Comparison of ENCODE assay signal across 8 mouse cellular contexts in genomic region chr2:117342090-117342546, GRCm38 (mm10). TPM values are rescaled to one million over a fixed set of nuclear protein-coding genes. Genes with fewer than 3 reads are reported as not detected.
DNase-seq lines count a peak whose midpoint lies in the region; ATAC-seq and TF ChIP-seq lines count a peak whose summit lies in the region.

No protein-coding gene starts in this region.

- peak; percentile 7 for DNase-seq in c-Kit-positive CD71-positive TER-119-negative erythroid progenitor cells, embryonic 14.5 days (ENCODE audit: low read depth)
- peak; percentile 52 to 71 for DNase-seq in frontal cortex, postnatal 14 days (ENCODE audit: low spot score in 2 of 2)
- peak; percentile 63 to 79 for DNase-seq in left cerebral cortex, postnatal 10 days (ENCODE audit: extremely low spot score in 1 of 2, low spot score in 2 of 2)
- DNase-seq in right cerebral cortex, adult 2 months (ENCODE audit: low spot score in 2 of 2), result peak; percentile 80 to 87
- DNase-seq in urinary bladder, adult 2 months (ENCODE audit: low spot score), result peak; percentile 52

- no peaks in the 10 kb centered on the region for H3K27me3 ChIP-seq in ES-Bruce4 (ENCODE audit: control insufficient read depth, insufficient read depth, low read length, poor library complexity, severe bottlenecking)
- peaks cover 2% of the 10 kb centered on the region for H3K27me3 ChIP-seq in hindbrain, embryonic 16.5 days (replicated peaks; ENCODE audit: control insufficient read depth, insufficient read depth, low read length)

- ATAC-seq in hindbrain, embryonic 16.5 days, result peak; percentile 68
- ATAC-seq in megakaryocyte, adult 5-6 weeks (ENCODE audit: poor library complexity, severe bottlenecking), result peak; percentile 78

- no peaks in the 10 kb centered on the region for H3K9me3 ChIP-seq in ES-Bruce4 (replicated peaks; ENCODE audit: control insufficient read depth, insufficient read depth, low read length, poor library complexity, severe bottlenecking)
- no peaks in the 10 kb centered on the region for H3K9me3 ChIP-seq in hindbrain, embryonic 16.5 days (ENCODE audit: control insufficient read depth, low read length)

- no peak for TF ChIP-seq EP300 in ES-Bruce4 (IDR thresholded peaks at IDR 0.05; ENCODE audit: insufficient read depth, low read depth, low read length)

- H3K4me3 ChIP-seq in ES-Bruce4 (ENCODE audit: low read depth, low read length), result peak overlapping the region; percentile 86
- H3K4me3 ChIP-seq in hindbrain, embryonic 16.5 days (ENCODE audit: low read length), result peak overlapping the region; percentile 63

- H3K4me1 ChIP-seq in ES-Bruce4 (ENCODE audit: control insufficient read depth, insufficient read depth, low read length), result no peaks in the 10 kb centered on the region
- H3K4me1 ChIP-seq in hindbrain, embryonic 16.5 days (ENCODE audit: control insufficient read depth, insufficient read depth, low read depth, low read length), result peaks cover 10% of the 10 kb centered on the region

- TF ChIP-seq POLR2A in ES-Bruce4 (IDR thresholded peaks at IDR 0.05; ENCODE audit: insufficient read depth, low read length), result no peak

- peak overlapping the region; percentile 58 for H3K9ac ChIP-seq in ES-Bruce4 (ENCODE audit: low read depth, poor library complexity, severe bottlenecking)
- H3K9ac ChIP-seq in hindbrain, embryonic 16.5 days (ENCODE audit: low read depth, low read length), result peak overlapping the region; percentile 64

- intact Hi-C loops in left cerebral cortex, postnatal 10 days (cut with DNase I), result loop anchor here (2.0 to 5.0 kb wide), 3 partner anchors 43 to 90 kb away; no protein-coding TSS in a partner anchor

- TF ChIP-seq CTCF in ES-Bruce4 (IDR thresholded peaks at IDR 0.05; ENCODE audit: low read depth, low read length), result peak; percentile 76

- 1% methylated on average over 19 of the region's 19 CpGs for WGBS in hindbrain, embryonic 16.5 days

- H3K27ac ChIP-seq in ES-Bruce4 (ENCODE audit: insufficient read depth, low read length), result no peak overlapping the region
- H3K27ac ChIP-seq in hindbrain, embryonic 16.5 days (ENCODE audit: low read depth, low read length), result no peak overlapping the region

- H3K36me3 ChIP-seq in ES-Bruce4 (ENCODE audit: control insufficient read depth, insufficient read depth, low read length, poor library complexity, severe bottlenecking), result no peaks in the 10 kb centered on the region
- no peaks in the 10 kb centered on the region for H3K36me3 ChIP-seq in hindbrain, embryonic 16.5 days (ENCODE audit: control insufficient read depth, insufficient read depth, low read length)

- H3K4me2 ChIP-seq in hindbrain, embryonic 16.5 days (ENCODE audit: low read length), result peak overlapping the region; percentile 99

RNA-seq across cellular contexts. Expression of gene Rasgrp1, which starts 0.7 kb away (rescaled TPM):
- 1.4 and 2.6 TPM in 2 replicates for polyA plus RNA-seq in ES-Bruce4 (2011; ENCODE audit: insufficient read depth, insufficient read length, low read depth, missing spikeins)
- polyA plus RNA-seq in hindbrain, embryonic 16.5 days (2015; fragmentation: Nextera tagmentation; extraction: Ambion mirVana), result 2.5 TPM in 2 replicates
- total RNA-seq in left cerebral cortex, postnatal 10 days (2021), result 100 to 1,000 TPM; 142 to 150 TPM
- total RNA-seq in megakaryocyte, adult 5-6 weeks (2015), result 2.1 and 3.4 TPM in 2 replicates
- total RNA-seq in megakaryocyte, adult 5-6 weeks (2017), result 0.95 and 2.6 TPM in 2 replicates
- polyA plus RNA-seq in urinary bladder, adult 2 months (2012; rRNA removed), result 1.2 and 1.3 TPM in 2 replicates

Comparison
In these comparisons a context has a peak if more than half of its experiments do, and no peak if none do; other contexts are left out.
1. DNase-seq: peak in every context shown above with its lines; median percentile 84 in right cerebral cortex, adult 2 months; 71 in left cerebral cortex, postnatal 10 days; 62 in frontal cortex, postnatal 14 days; 52 in urinary bladder, adult 2 months; 7 in c-Kit-positive CD71-positive TER-119-negative erythroid progenitor cells, embryonic 14.5 days.